ENCODE assay signal across 14 mouse cellular contexts in the genomic region with DNA sequence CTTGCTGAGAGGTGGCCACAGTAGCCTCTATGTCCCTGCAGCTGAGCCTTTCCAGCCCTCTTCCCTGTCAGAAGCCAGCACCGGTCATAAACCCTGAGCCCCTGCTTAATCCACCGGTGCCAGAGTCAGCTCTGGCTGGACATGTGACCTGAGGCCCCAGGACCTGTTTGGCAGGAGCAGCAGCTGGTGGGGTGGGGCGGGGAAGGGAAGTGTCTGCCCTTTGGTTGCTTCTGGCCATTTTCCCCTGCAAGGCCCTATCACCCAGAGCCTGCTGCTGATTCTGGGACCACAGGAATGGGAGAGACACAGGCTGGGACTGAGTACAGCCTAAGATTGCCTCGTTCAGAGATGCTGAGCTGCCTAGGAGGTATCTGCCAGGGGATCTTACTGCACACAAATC.
DNase-seq lines count a peak whose midpoint lies in the region; ATAC-seq and TF ChIP-seq lines count a peak whose summit lies in the region.
"Had no signal": no experiment of that assay in that cellular context is flagged by ENCODE, and none has a peak within 500 bp of the region (broad histone marks: within the 10 kb centered on the region; RNA-seq: fewer than 3 reads in every experiment).

No protein-coding gene starts in this region.

- no peak for ATAC-seq in hindbrain, embryonic 12.5 days (ENCODE audit: low FRiP score)
- ATAC-seq in Patski = peak; percentile 40
- peak; percentile 42; the same call in 1 of the 2 replicates for ATAC-seq in heart, embryonic 16.5 days (replicated peaks; ENCODE audit: extremely low read depth, insufficient read depth, low FRiP score)
- no peak for ATAC-seq in forebrain, embryonic 13.5 days
- no peak for ATAC-seq in midbrain, embryonic 14.5 days (ENCODE audit: low FRiP score, low TSS enrichment)
- ATAC-seq: forebrain, embryonic 15.5 days; lung, postnatal 0 days had no signal

- no peak for TF ChIP-seq CTCF in Patski (IDR thresholded peaks at IDR 0.05)

- H3K4me1 ChIP-seq in hindbrain, embryonic 10.5 days (replicated peaks) = peaks cover 75% of the 10 kb centered on the region
- peaks cover 45% of the 10 kb centered on the region for H3K4me1 ChIP-seq in hindbrain, embryonic 12.5 days
- H3K4me1 ChIP-seq in heart, embryonic 16.5 days (ENCODE audit: control insufficient read depth, insufficient read depth, low read length) = peaks cover 48% of the 10 kb centered on the region
- peaks cover 53% of the 10 kb centered on the region for H3K4me1 ChIP-seq in limb, embryonic 10.5 days
- H3K4me1 ChIP-seq in forebrain, embryonic 13.5 days = peaks cover 37% of the 10 kb centered on the region
- H3K4me1 ChIP-seq in midbrain, embryonic 14.5 days (ENCODE audit: control insufficient read depth, insufficient read depth, low read length) = peaks cover 15% of the 10 kb centered on the region; the same call in 1 of the 2 replicates

- peak overlapping the region; percentile 13; the same call in 1 of the 2 replicates for H3K27ac ChIP-seq in hindbrain, embryonic 10.5 days
- H3K27ac ChIP-seq in hindbrain, embryonic 12.5 days = no peak overlapping the region; the same call in 1 of the 2 replicates
- H3K27ac ChIP-seq in heart, embryonic 16.5 days (ENCODE audit: low read length) = peak overlapping the region; percentile 46
- H3K27ac ChIP-seq in limb, embryonic 10.5 days = peak overlapping the region; percentile 3; the same call in 1 of the 2 replicates
- H3K27ac ChIP-seq in forebrain, embryonic 13.5 days = no peak overlapping the region
- H3K27ac ChIP-seq in midbrain, embryonic 14.5 days (replicated peaks; ENCODE audit: low read depth, low read length) = no peak overlapping the region
- H3K27ac ChIP-seq: forebrain, embryonic 15.5 days; hindbrain, embryonic 13.5 days had no signal

- H3K27me3 ChIP-seq in hindbrain, embryonic 10.5 days (ENCODE audit: insufficient read depth, poor library complexity, severe bottlenecking) = peaks cover 11% of the 10 kb centered on the region
- no peaks in the 10 kb centered on the region for H3K27me3 ChIP-seq in hindbrain, embryonic 12.5 days
- H3K27me3 ChIP-seq in Patski = no peaks in the 10 kb centered on the region
- H3K27me3 ChIP-seq in heart, embryonic 16.5 days (ENCODE audit: control insufficient read depth, insufficient read depth, low read length) = no peaks in the 10 kb centered on the region
- peaks cover 24% of the 10 kb centered on the region for H3K27me3 ChIP-seq in limb, embryonic 10.5 days (ENCODE audit: low read depth, poor library complexity, severe bottlenecking)
- 0 out of 2 replicates have a peak, but pooled peaks cover 5% of the 10 kb centered on the region for H3K27me3 ChIP-seq in forebrain, embryonic 13.5 days
- no peaks in the 10 kb centered on the region for H3K27me3 ChIP-seq in midbrain, embryonic 14.5 days (ENCODE audit: control insufficient read depth, insufficient read depth, low read length)
- H3K27me3 ChIP-seq: forebrain, embryonic 15.5 days; hindbrain, embryonic 13.5 days had no signal

- H3K4me2 ChIP-seq in hindbrain, embryonic 12.5 days (replicated peaks) = no peak overlapping the region
- H3K4me2 ChIP-seq in heart, embryonic 16.5 days (ENCODE audit: low read depth, low read length) = peak overlapping the region; percentile 7; the same call in 1 of the 2 replicates
- no peak overlapping the region for H3K4me2 ChIP-seq in forebrain, embryonic 13.5 days
- no peak overlapping the region for H3K4me2 ChIP-seq in midbrain, embryonic 14.5 days (ENCODE audit: low read length)
- H3K4me2 ChIP-seq: forebrain, embryonic 15.5 days; hindbrain, embryonic 13.5 days had no signal

- POLR2A ChIA-PET in Patski (lab: Charles Lee) = interaction anchor here (0.6 kb wide), 1 partner anchor 550 kb away, joined by 12 read pairs; no protein-coding TSS in a partner anchor

- in situ Hi-C loops in Patski (cut with MboI; ENCODE audit: low pct_unique_long_range_greater_than_20kb) = no loop called here

- WGBS in hindbrain, embryonic 10.5 days = 37% methylated on average over 4 of the region's 4 CpGs
- WGBS in hindbrain, embryonic 12.5 days = 43% methylated on average over 4 of the region's 4 CpGs
- 11% methylated on average over 4 of the region's 4 CpGs for WGBS in heart, embryonic 16.5 days
- WGBS in limb, embryonic 10.5 days = 12% methylated on average over 4 of the region's 4 CpGs
- WGBS in forebrain, embryonic 13.5 days = 33% methylated on average over 4 of the region's 4 CpGs
- WGBS in midbrain, embryonic 14.5 days = 30% methylated on average over 4 of the region's 4 CpGs

- H3K4me3 ChIP-seq in hindbrain, embryonic 10.5 days = no peak overlapping the region
- no peak overlapping the region for H3K4me3 ChIP-seq in hindbrain, embryonic 12.5 days
- H3K4me3 ChIP-seq in heart, embryonic 16.5 days (ENCODE audit: low read length) = no peak overlapping the region
- no peak overlapping the region for H3K4me3 ChIP-seq in limb, embryonic 10.5 days
- H3K4me3 ChIP-seq in forebrain, embryonic 13.5 days = no peak overlapping the region
- H3K4me3 ChIP-seq in midbrain, embryonic 14.5 days (replicated peaks; ENCODE audit: low read depth, low read length) = no peak overlapping the region
- H3K4me3 ChIP-seq: forebrain, embryonic 15.5 days; hindbrain, embryonic 13.5 days had no signal

- CTCF ChIA-PET in Patski (lab: Charles Lee) = interaction anchor here (3.7 kb wide), 1 partner anchor 124 kb away, joined by 14 read pairs; no protein-coding TSS in a partner anchor

- no peak for DNase-seq in hindbrain, embryonic 10.5 days (ENCODE audit: low spot score)
- DNase-seq in Patski (ENCODE audit: low read depth, low spot score) = no peak
- DNase-seq in limb, embryonic 10.5 days (ENCODE audit: low spot score) = peak; percentile 41
- no peak for DNase-seq in thymus, postnatal 25 days
- DNase-seq in midbrain, embryonic 14.5 days = no peak
- DNase-seq: left cerebral cortex, postnatal 4 days; thymus, postnatal 14 days had no signal

- H3K9me3 ChIP-seq in hindbrain, embryonic 10.5 days = no peaks in the 10 kb centered on the region
- no peaks in the 10 kb centered on the region for H3K9me3 ChIP-seq in hindbrain, embryonic 12.5 days (replicated peaks)
- no peaks in the 10 kb centered on the region for H3K9me3 ChIP-seq in heart, embryonic 16.5 days (replicated peaks; ENCODE audit: control insufficient read depth, low read length)
- no peaks in the 10 kb centered on the region for H3K9me3 ChIP-seq in limb, embryonic 10.5 days (replicated peaks)
- no peaks in the 10 kb centered on the region for H3K9me3 ChIP-seq in forebrain, embryonic 13.5 days (replicated peaks)
- H3K9me3 ChIP-seq in midbrain, embryonic 14.5 days (ENCODE audit: control insufficient read depth, low read length) = no peaks in the 10 kb centered on the region
- H3K9me3 ChIP-seq: forebrain, embryonic 15.5 days; G1E; hindbrain, embryonic 13.5 days had no signal

- H3K36me3 ChIP-seq in hindbrain, embryonic 10.5 days = no peaks in the 10 kb centered on the region
- no peaks in the 10 kb centered on the region for H3K36me3 ChIP-seq in hindbrain, embryonic 12.5 days
- no peaks in the 10 kb centered on the region for H3K36me3 ChIP-seq in heart, embryonic 16.5 days (ENCODE audit: control insufficient read depth, insufficient read depth)
- no peaks in the 10 kb centered on the region for H3K36me3 ChIP-seq in limb, embryonic 10.5 days
- H3K36me3 ChIP-seq in forebrain, embryonic 13.5 days (ENCODE audit: poor library complexity, severe bottlenecking) = no peaks in the 10 kb centered on the region
- H3K36me3 ChIP-seq in midbrain, embryonic 14.5 days (ENCODE audit: control insufficient read depth, insufficient read depth, low read length) = no peaks in the 10 kb centered on the region
- H3K36me3 ChIP-seq: forebrain, embryonic 15.5 days; G1E; hindbrain, embryonic 13.5 days had no signal

- H3K9ac ChIP-seq in hindbrain, embryonic 12.5 days = no peak overlapping the region
- peak overlapping the region; percentile 4 for H3K9ac ChIP-seq in heart, embryonic 16.5 days (ENCODE audit: low read length)
- no peak overlapping the region for H3K9ac ChIP-seq in forebrain, embryonic 13.5 days
- no peak overlapping the region for H3K9ac ChIP-seq in midbrain, embryonic 14.5 days (replicated peaks; ENCODE audit: low read length)
- H3K9ac ChIP-seq: forebrain, embryonic 15.5 days; hindbrain, embryonic 13.5 days had no signal

Comparison
In these comparisons a context has a peak if more than half of its experiments do, and no peak if none do; other contexts are left out.
1. H3K27ac ChIP-seq: peak in hindbrain, embryonic 10.5 days (single experiment), heart, embryonic 16.5 days (single experiment) and limb, embryonic 10.5 days (single experiment); none in hindbrain, embryonic 12.5 days (single experiment), forebrain, embryonic 13.5 days (single experiment) and midbrain, embryonic 14.5 days (single experiment).
2. ATAC-seq: peak in Patski (single experiment) and heart, embryonic 16.5 days (single experiment); none in hindbrain, embryonic 12.5 days (single experiment), forebrain, embryonic 13.5 days (single experiment) and midbrain, embryonic 14.5 days (single experiment).